Mouse (Mus musculus): ENCODE data around the gene Phex. TPM values are rescaled to one million over a fixed set of nuclear protein-coding genes. Genes with fewer than 3 reads are reported as not detected.

Phex gene
- under 1 TPM; 0.29 to 0.39 TPM for total RNA-seq (2023)

DNA sequence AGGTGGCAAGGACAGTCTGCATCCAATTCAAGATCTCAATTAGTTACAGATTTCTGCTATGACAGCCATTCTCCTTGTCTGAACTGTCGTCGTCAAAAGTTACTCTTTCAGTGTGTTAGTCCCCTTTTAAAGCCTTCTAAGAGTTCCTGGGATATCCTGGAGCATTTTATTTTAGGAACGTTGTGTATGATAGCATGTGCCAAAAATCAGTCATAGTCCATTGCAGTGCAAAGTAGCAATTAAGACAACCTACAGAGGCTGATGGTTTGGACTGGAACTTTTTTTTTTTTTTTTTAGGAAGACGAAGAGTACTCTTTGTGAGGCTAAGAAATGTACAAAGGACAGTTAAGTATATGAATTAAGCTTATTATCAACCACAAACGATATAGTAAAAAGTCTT is at the start of gene Phex:
Gene Phex, minus strand, starts transcription at position 101 of the 400 bp plus-strand sequence.

Other genes starting within 250 kb of the Phex start
- 10 to 100 TPM; 42.4 to 49.5 TPM for gene Sms, start 77.0 kb upstream of the Phex start, total RNA-seq (2023)
- gene Yy2, start 153.7 kb upstream of the Phex start, total RNA-seq (2023) = under 1 TPM in 1 of 2 experiments, not detected in 1; 0.92 TPM
- 10 to 100 TPM; 18.8 to 21.7 TPM for gene Mbtps2, start 183.4 kb upstream of the Phex start, total RNA-seq (2023)